Mouse (Mus musculus) lung, embryonic 14.5 days (tissue): ENCODE measurements around the gene Pbxip1. TPM values are rescaled to one million over a fixed set of nuclear protein-coding genes. Genes with fewer than 3 reads are reported as not detected.

ENCODE experiments used
- ATAC-seq: fragments of 200-750 bp; cut with Nextera tagmentation; 2 replicates; pipeline ENCODE4 v1.8.0; 2017; ENCODE audit warnings: mild to moderate bottlenecking, moderate TSS enrichment, moderate library complexity; ENCODE audit not compliant: insufficient read depth
- DNase-seq: peaks from one replicate; pipeline ENCODE4 v3.0.0-alpha.2; 2015
- H3K27ac ChIP-seq: fragments of 300-500 bp; sonication (generic); 2 replicates; pipeline ENCODE4 v1.5.1; 2014; ENCODE audit warnings: low read depth, mild to moderate bottlenecking, moderate library complexity
- H3K27me3 ChIP-seq: fragments of 300-500 bp; sonication (generic); 2 replicates; pipeline ENCODE4 v1.6.1; 2014; ENCODE audit warnings: low read length, control low read depth; ENCODE audit not compliant: insufficient read depth
- H3K36me3 ChIP-seq: fragments of 300-500 bp; sonication (generic); 2 replicates; pipeline ENCODE4 v1.6.1; 2014; ENCODE audit warnings: control low read depth; ENCODE audit not compliant: insufficient read depth
- H3K4me1 ChIP-seq: fragments of 300-500 bp; sonication (generic); 2 replicates; pipeline ENCODE4 v1.6.1; 2014; ENCODE audit warnings: antibody characterized with exemption, control low read depth; ENCODE audit not compliant: insufficient read depth
- H3K4me2 ChIP-seq: fragments of 300-500 bp; sonication (generic); 2 replicates; pipeline ENCODE4 v1.6.1; 2014; ENCODE audit warnings: mild to moderate bottlenecking
- H3K4me3 ChIP-seq: fragments of 300-500 bp; sonication (generic); 2 replicates; pipeline ENCODE4 v1.5.1; 2014; ENCODE audit warnings: low read depth, low read length
- H3K9ac ChIP-seq: fragments of 300-500 bp; sonication (generic); 2 replicates; pipeline ENCODE4 v1.6.1; 2014
- H3K9me3 ChIP-seq: fragments of 300-500 bp; sonication (generic); 2 replicates; pipeline ENCODE4 v1.6.1; 2016; ENCODE audit warnings: low read depth, low read length, control low read depth
- CTCF ChIP-seq: IDR thresholded peaks from 2 replicates; pipeline ENCODE4 v1.5.1; 2016; ENCODE audit warnings: antibody characterized with exemption, low read depth
- WGBS: fragments of 180-500 bp; shearing (Covaris S2); extraction: QIAGEN DNeasy Blood & Tissue Kit; methylation state at CpG from one replicate; pipeline ENCODE4 v1.1.7; 2014; 5-methylcytosine and 5-hydroxymethylcytosine counted together
- polyA plus RNA-seq: library from polyadenylated mRNA; unstranded; fragments of >200 nt; fragmentation: Nextera tagmentation; extraction: Ambion mirVana; gene quantifications from 2 replicates; pipeline ENCODE4 v1.2.1, GENCODE M21; 2014

Pbxip1 gene
- polyA plus RNA-seq, 1 experiment from 2014 or later = 13.6 TPM

- no peak for DNase-seq
- 3% methylated on average over 10 of the region's 10 CpGs for WGBS
- H3K4me2 ChIP-seq = peak overlapping the region; percentile 100
- H3K27ac ChIP-seq = peak overlapping the region; percentile 87
- no peaks in the 10 kb centered on the region; the same call in 1 of the 2 replicates for H3K27me3 ChIP-seq
- no peaks in the 10 kb centered on the region for H3K36me3 ChIP-seq
- H3K4me3 ChIP-seq = peak overlapping the region; percentile 56
- no peak for TF ChIP-seq CTCF
- peak overlapping the region; percentile 59 for H3K9ac ChIP-seq
- H3K9me3 ChIP-seq = no peaks in the 10 kb centered on the region
- no peak for ATAC-seq
- H3K4me1 ChIP-seq = peaks cover 13% of the 10 kb centered on the region
Observed at GRCm38 (mm10) chr3:89395419-89395805, 41.1 kb upstream of the Pbxip1 start.

- no peaks in the 10 kb centered on the region; the same call in 1 of the 2 replicates for H3K27me3 ChIP-seq
- H3K27ac ChIP-seq = peak overlapping the region; percentile 63
- ATAC-seq (no peak), DNase-seq (peak; percentile 93)
- peak overlapping the region; percentile 100 for H3K4me2 ChIP-seq
- H3K36me3 ChIP-seq = no peaks in the 10 kb centered on the region
- no peaks in the 10 kb centered on the region for H3K9me3 ChIP-seq
- WGBS = under 1% methylated on average over 44 of the region's 44 CpGs
- peaks cover 13% of the 10 kb centered on the region for H3K4me1 ChIP-seq
- peak overlapping the region; percentile 59 for H3K9ac ChIP-seq
- peak; percentile 91 for TF ChIP-seq CTCF
- peak overlapping the region; percentile 56 for H3K4me3 ChIP-seq
Observed at GRCm38 (mm10) chr3:89395806-89396653, 40.5 kb upstream of the Pbxip1 start.

- no peak for TF ChIP-seq CTCF
- 1% methylated on average over 4 of the region's 4 CpGs for WGBS
- ATAC-seq (no peak), DNase-seq (no peak)
- Histone ChIP-seq H3K9me3 (no peaks in the 10 kb centered on the region), H3K4me3 (peak overlapping the region; percentile 56), H3K4me2 (peak overlapping the region; percentile 100), H3K4me1 (peaks cover 13% of the 10 kb centered on the region), H3K36me3 (no peaks in the 10 kb centered on the region), H3K27ac (no peak overlapping the region), H3K27me3 (no peaks in the 10 kb centered on the region; the same call in 1 of the 2 replicates), H3K9ac (peak overlapping the region; percentile 59)
Observed at GRCm38 (mm10) chr3:89396654-89397005, 39.9 kb upstream of the Pbxip1 start.

GRCm38 (mm10) chr3:89401329-89401728 lies 35.2 kb upstream of the Pbxip1 start:
- H3K9me3 ChIP-seq = no peaks in the 10 kb centered on the region
- DNase-seq (no peak), ATAC-seq (no peak)
- H3K4me1 ChIP-seq = no peaks in the 10 kb centered on the region
- H3K4me3 ChIP-seq = no peak overlapping the region
- 78% methylated on average over 7 of the region's 7 CpGs for WGBS
- no peak overlapping the region for H3K9ac ChIP-seq
- H3K36me3 ChIP-seq = 0 out of 2 replicates have a peak, but pooled peaks cover 6% of the 10 kb centered on the region
- H3K27ac ChIP-seq = no peak overlapping the region
- no peak for TF ChIP-seq CTCF
- H3K27me3 ChIP-seq = no peaks in the 10 kb centered on the region
- H3K4me2 ChIP-seq = no peak overlapping the region

GRCm38 (mm10) chr3:89402693-89403092 lies 33.8 kb upstream of the Pbxip1 start, which contains the start of gene Lenep:
Lenep (minus strand) TSS chr3:89402793.
- DNase-seq = no peak
- WGBS = 88% methylated on average over 5 of the region's 5 CpGs
- TF ChIP-seq CTCF = no peak
- no peaks in the 10 kb centered on the region for H3K27me3 ChIP-seq
- H3K4me1 ChIP-seq = no peaks in the 10 kb centered on the region
- H3K9ac ChIP-seq = no peak within 1 kb of the TSS
- peaks cover 12% of the 10 kb centered on the region; the same call in 1 of the 2 replicates for H3K36me3 ChIP-seq
- no peak within 1 kb of the TSS for H3K27ac ChIP-seq
- no peak for ATAC-seq
- no peak within 1 kb of the TSS for H3K4me3 ChIP-seq
- no peaks in the 10 kb centered on the region for H3K9me3 ChIP-seq
- no peak within 1 kb of the TSS for H3K4me2 ChIP-seq

- no peak overlapping the region for H3K4me3 ChIP-seq
- H3K9me3 ChIP-seq = no peaks in the 10 kb centered on the region
- ATAC-seq (no peak), DNase-seq (no peak)
- H3K4me1 ChIP-seq = no peaks in the 10 kb centered on the region
- peaks cover 24% of the 10 kb centered on the region; the same call in 1 of the 2 replicates for H3K36me3 ChIP-seq
- H3K4me2 ChIP-seq = no peak overlapping the region
- WGBS = 83% methylated on average over 6 of the region's 6 CpGs
- no peak overlapping the region for H3K27ac ChIP-seq
- H3K9ac ChIP-seq = no peak overlapping the region
- TF ChIP-seq CTCF = no peak
- no peaks in the 10 kb centered on the region for H3K27me3 ChIP-seq
Observed at GRCm38 (mm10) chr3:89406887-89407286, 29.6 kb upstream of the Pbxip1 start.

- Histone ChIP-seq H3K9me3 (no peaks in the 10 kb centered on the region), H3K27me3 (no peaks in the 10 kb centered on the region), H3K4me2 (no peak overlapping the region), H3K27ac (no peak overlapping the region), H3K4me3 (no peak overlapping the region), H3K36me3 (peaks cover 24% of the 10 kb centered on the region; the same call in 1 of the 2 replicates), H3K9ac (no peak overlapping the region), H3K4me1 (0 out of 2 replicates have a peak, but pooled peaks cover 3% of the 10 kb centered on the region)
- ATAC-seq (no peak), DNase-seq (no peak)
- WGBS = 52% methylated on average over 16 of the region's 16 CpGs
- no peak for TF ChIP-seq CTCF
Observed at GRCm38 (mm10) chr3:89408448-89408847, 28.1 kb upstream of the Pbxip1 start.
